Mouse (Mus musculus): ENCODE measurements around the gene Unc119b. TPM values are rescaled to one million over a fixed set of nuclear protein-coding genes. Genes with fewer than 3 reads are reported as not detected.

The Unc119b gene
- polyA plus RNA-seq, 1 experiment = 38.7 TPM

DNA sequence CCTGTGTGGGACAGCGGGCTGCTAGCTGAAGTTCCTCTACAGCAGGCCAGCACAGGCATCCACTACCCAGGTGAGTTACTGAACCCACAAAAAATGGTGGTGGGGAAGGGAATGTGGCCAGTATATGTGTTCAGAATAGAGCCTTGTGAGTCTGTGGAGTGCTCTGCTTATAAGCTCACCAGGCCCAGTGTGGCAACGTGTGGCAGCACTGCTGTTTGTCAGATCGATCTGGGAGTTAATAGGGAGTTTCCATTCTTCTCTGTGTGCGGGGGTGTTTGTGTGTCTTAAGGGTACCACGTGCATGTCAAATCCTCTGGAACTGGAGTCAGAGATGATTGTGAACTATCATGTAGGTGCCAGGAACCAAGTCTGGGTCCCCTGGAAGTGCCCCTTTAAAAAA is 35.2 kb downstream of the Unc119b start:
- Histone ChIP-seq H3K36me3 (ENCODE audit: control insufficient read depth, insufficient read depth, low read length) (peaks cover 34% of the 10 kb centered on the region), H3K4me1 (ENCODE audit: control insufficient read depth, insufficient read depth, insufficient read length) (no peaks in the 10 kb centered on the region), H3K27me3 (ENCODE audit: control insufficient read depth, insufficient read depth, low read length) (no peaks in the 10 kb centered on the region), H3K4me3 (ENCODE audit: extremely low read depth, insufficient read depth, insufficient read length) (no peak overlapping the region), H3K27ac (ENCODE audit: insufficient read depth, low read length) (no peak overlapping the region)
- 91% methylated on average over 5 of the region's 5 CpGs for WGBS
- TF ChIP-seq POLR2A (IDR thresholded peaks at IDR 0.05; ENCODE audit: low read depth, low read length) = no peak
- no peak for DNase-seq (ENCODE audit: low read depth in 1 of 2, low spot score in 2 of 2)

GRCm38 (mm10) chr5:115098195-115098594 is 36.6 kb downstream of the Unc119b start, which contains the start of gene Gm10401:
Gm10401 (minus strand) TSS chr5:115098295.
- Histone ChIP-seq H3K36me3 (ENCODE audit: control insufficient read depth, insufficient read depth, low read length) (peaks cover 34% of the 10 kb centered on the region), H3K27me3 (ENCODE audit: control insufficient read depth, insufficient read depth, low read length) (no peaks in the 10 kb centered on the region), H3K4me1 (ENCODE audit: control insufficient read depth, insufficient read depth, insufficient read length) (no peaks in the 10 kb centered on the region), H3K4me3 (ENCODE audit: extremely low read depth, insufficient read depth, insufficient read length) (no peak within 1 kb of the TSS), H3K27ac (ENCODE audit: insufficient read depth, low read length) (no peak within 1 kb of the TSS)
- no peak for DNase-seq (ENCODE audit: low read depth in 1 of 2, low spot score in 2 of 2)
- 99% methylated on average over 8 of the region's 8 CpGs for WGBS
- TF ChIP-seq POLR2A (IDR thresholded peaks at IDR 0.05; ENCODE audit: low read depth, low read length) (no peak), CTCF (IDR thresholded peaks at IDR 0.05; ENCODE audit: extremely low read depth, insufficient read depth, insufficient read length, insufficient replicate concordance) (no peak)

- Histone ChIP-seq H3K36me3 (ENCODE audit: control insufficient read depth, insufficient read depth, low read length) (peaks cover 47% of the 10 kb centered on the region), H3K4me3 (ENCODE audit: extremely low read depth, insufficient read depth, insufficient read length) (no peak overlapping the region), H3K4me1 (ENCODE audit: control insufficient read depth, insufficient read depth, insufficient read length) (no peaks in the 10 kb centered on the region; the same call in 1 of the 2 replicates), H3K27me3 (ENCODE audit: control insufficient read depth, insufficient read depth, low read length) (no peaks in the 10 kb centered on the region), H3K27ac (ENCODE audit: insufficient read depth, low read length) (no peak overlapping the region)
- 84% methylated on average over 6 of the region's 6 CpGs for WGBS
- DNase-seq (ENCODE audit: low read depth in 1 of 2, low spot score in 2 of 2) = no peak
- TF ChIP-seq CTCF (IDR thresholded peaks at IDR 0.05; ENCODE audit: extremely low read depth, insufficient read depth, insufficient read length, insufficient replicate concordance) (no peak), POLR2A (IDR thresholded peaks at IDR 0.05; ENCODE audit: low read depth, low read length) (no peak)
Measured at GRCm38 (mm10) chr5:115091776-115092175, 43.0 kb downstream of the Unc119b start.

- H3K36me3 ChIP-seq (ENCODE audit: control insufficient read depth, insufficient read depth, low read length) = peaks cover 43% of the 10 kb centered on the region
- no peak overlapping the region for H3K27ac ChIP-seq (ENCODE audit: insufficient read depth, low read length)
- TF ChIP-seq CTCF (IDR thresholded peaks at IDR 0.05; ENCODE audit: extremely low read depth, insufficient read depth, insufficient read length, insufficient replicate concordance) = no peak
- no peak for TF ChIP-seq POLR2A (IDR thresholded peaks at IDR 0.05; ENCODE audit: low read depth, low read length)
- H3K4me3 ChIP-seq (ENCODE audit: extremely low read depth, insufficient read depth, insufficient read length) = no peak overlapping the region
- H3K27me3 ChIP-seq (ENCODE audit: control insufficient read depth, insufficient read depth, low read length) = no peaks in the 10 kb centered on the region
- no peak for DNase-seq (ENCODE audit: low read depth in 1 of 2, low spot score in 2 of 2)
- H3K4me1 ChIP-seq (ENCODE audit: control insufficient read depth, insufficient read depth, insufficient read length) = no peaks in the 10 kb centered on the region; the same call in 1 of the 2 replicates
- WGBS = 70% methylated on average over 3 of the region's 3 CpGs
Measured at GRCm38 (mm10) chr5:115091015-115091414, 43.8 kb downstream of the Unc119b start.

DNA sequence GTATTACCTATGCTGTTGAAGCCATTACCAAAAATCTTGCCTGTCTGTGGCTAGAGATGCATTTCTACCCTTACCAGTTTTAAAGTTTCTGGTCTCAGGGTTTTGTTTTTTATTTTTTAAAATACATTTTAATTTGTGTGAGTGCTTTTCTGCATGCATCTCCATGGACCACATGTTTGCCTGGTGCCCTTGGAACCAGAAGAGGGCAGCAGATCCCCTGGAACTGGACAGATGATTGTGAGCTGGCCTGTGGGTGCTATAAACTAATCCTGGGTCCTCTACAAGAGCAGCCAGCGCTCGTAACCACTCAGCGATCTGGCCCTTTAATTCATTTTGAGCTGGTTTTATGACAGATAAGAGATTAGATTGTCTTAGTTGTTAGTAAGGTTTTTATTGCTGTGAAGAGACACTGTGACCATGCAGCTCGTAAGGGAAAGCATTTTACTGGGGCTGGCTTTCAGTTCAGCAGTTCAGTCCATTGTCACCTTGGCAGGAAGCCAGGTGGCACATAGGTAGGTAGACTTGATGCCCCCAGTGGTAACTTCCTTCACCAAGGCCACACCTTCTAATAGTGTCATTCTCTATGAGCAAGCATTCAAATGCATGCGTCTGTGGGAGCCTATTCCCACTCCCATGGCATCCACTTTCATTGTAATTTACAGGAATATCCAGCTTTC is 45.0 kb downstream of the Unc119b start:
- TF ChIP-seq CTCF (IDR thresholded peaks at IDR 0.05; ENCODE audit: extremely low read depth, insufficient read depth, insufficient read length, insufficient replicate concordance) = no peak
- no peak for TF ChIP-seq POLR2A (IDR thresholded peaks at IDR 0.05; ENCODE audit: low read depth, low read length)
- Histone ChIP-seq H3K4me1 (ENCODE audit: control insufficient read depth, insufficient read depth, insufficient read length) (no peaks in the 10 kb centered on the region; the same call in 1 of the 2 replicates), H3K4me3 (ENCODE audit: extremely low read depth, insufficient read depth, insufficient read length) (no peak overlapping the region), H3K36me3 (ENCODE audit: control insufficient read depth, insufficient read depth, low read length) (peaks cover 39% of the 10 kb centered on the region), H3K27ac (ENCODE audit: insufficient read depth, low read length) (no peak overlapping the region), H3K27me3 (ENCODE audit: control insufficient read depth, insufficient read depth, low read length) (no peaks in the 10 kb centered on the region)
- 99% methylated on average over 5 of the region's 5 CpGs for WGBS
- DNase-seq (ENCODE audit: low read depth in 1 of 2, low spot score in 2 of 2) = no peak

DNA sequence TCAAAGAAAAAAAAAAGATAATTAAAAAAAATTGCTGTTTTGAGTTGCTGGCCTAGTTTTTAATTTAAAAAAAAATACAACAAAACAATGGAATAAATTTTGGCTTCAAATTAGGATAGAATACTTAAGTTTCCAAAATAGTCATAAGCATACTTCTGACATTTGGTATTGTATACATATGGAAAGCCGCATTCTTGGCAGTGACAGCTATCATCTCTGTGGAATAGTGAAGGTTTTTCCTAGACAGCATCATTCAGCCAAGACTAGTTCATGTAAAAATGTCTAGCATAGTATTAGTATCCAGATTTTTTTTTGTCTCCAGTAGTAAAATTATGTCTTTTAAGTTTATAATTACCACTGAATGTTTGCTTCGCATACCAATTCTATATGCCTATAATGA is 49.1 kb downstream of the Unc119b start:
- TF ChIP-seq CTCF (IDR thresholded peaks at IDR 0.05; ENCODE audit: extremely low read depth, insufficient read depth, insufficient read length, insufficient replicate concordance) = no peak
- TF ChIP-seq POLR2A (IDR thresholded peaks at IDR 0.05; ENCODE audit: low read depth, low read length) = no peak
- no peak for DNase-seq (ENCODE audit: low read depth in 1 of 2, low spot score in 2 of 2)
- Histone ChIP-seq H3K27ac (ENCODE audit: insufficient read depth, low read length) (no peak overlapping the region), H3K36me3 (ENCODE audit: control insufficient read depth, insufficient read depth, low read length) (peaks cover 48% of the 10 kb centered on the region), H3K4me1 (ENCODE audit: control insufficient read depth, insufficient read depth, insufficient read length) (no peaks in the 10 kb centered on the region), H3K4me3 (ENCODE audit: extremely low read depth, insufficient read depth, insufficient read length) (no peak overlapping the region), H3K27me3 (ENCODE audit: control insufficient read depth, insufficient read depth, low read length) (no peaks in the 10 kb centered on the region)
- WGBS = 99% methylated on average over 2 of the region's 2 CpGs

DNA sequence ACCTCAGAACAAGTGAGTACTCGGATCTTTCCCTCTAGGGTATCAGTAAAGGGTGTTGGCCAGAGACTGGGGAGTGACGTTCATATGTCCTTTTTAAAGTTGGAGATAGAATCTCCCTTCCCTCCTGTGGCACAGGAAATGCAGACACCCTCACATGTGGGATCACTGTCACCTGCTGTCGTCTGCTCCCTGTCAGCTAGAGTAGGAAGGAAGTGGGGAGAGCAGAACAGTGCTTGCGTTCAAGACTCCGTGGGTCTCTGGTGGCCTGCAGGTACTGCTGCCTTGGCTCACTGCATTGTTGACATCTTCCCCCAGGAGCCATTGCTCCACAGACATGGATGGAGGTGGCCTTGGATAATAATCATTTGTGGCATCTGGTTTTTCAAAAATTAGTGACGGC is 51.3 kb downstream of the Unc119b start:
- Histone ChIP-seq H3K27ac (ENCODE audit: insufficient read depth, low read length) (no peak overlapping the region), H3K4me1 (ENCODE audit: control insufficient read depth, insufficient read depth, insufficient read length) (no peaks in the 10 kb centered on the region), H3K4me3 (ENCODE audit: extremely low read depth, insufficient read depth, insufficient read length) (no peak overlapping the region), H3K36me3 (ENCODE audit: control insufficient read depth, insufficient read depth, low read length) (peaks cover 32% of the 10 kb centered on the region), H3K27me3 (ENCODE audit: control insufficient read depth, insufficient read depth, low read length) (no peaks in the 10 kb centered on the region)
- no peak for TF ChIP-seq CTCF (IDR thresholded peaks at IDR 0.05; ENCODE audit: extremely low read depth, insufficient read depth, insufficient read length, insufficient replicate concordance)
- no peak for TF ChIP-seq POLR2A (IDR thresholded peaks at IDR 0.05; ENCODE audit: low read depth, low read length)
- 55% methylated on average over 6 of the region's 6 CpGs for WGBS
- no peak for DNase-seq (ENCODE audit: low read depth in 1 of 2, low spot score in 2 of 2)

Measured in spleen, adult 2 months (tissue).